Comparison of ENCODE assay signal across 22 mouse cellular contexts in genomic region chr12:72809798-72810197, GRCm38 (mm10). TPM values are rescaled to one million over a fixed set of nuclear protein-coding genes. Genes with fewer than 3 reads are reported as not detected.
DNase-seq lines count a peak whose midpoint lies in the region; ATAC-seq and TF ChIP-seq lines count a peak whose summit lies in the region.
"Had no signal": no experiment of that assay in that cellular context is flagged by ENCODE, and none has a peak within 500 bp of the region (broad histone marks: within the 10 kb centered on the region; RNA-seq: fewer than 3 reads in every experiment).

No protein-coding gene starts in this region.

- no peaks in the 10 kb centered on the region for H3K27me3 ChIP-seq in thymus, adult 2 months (ENCODE audit: control insufficient read depth, insufficient read depth, low read length)
- no peaks in the 10 kb centered on the region for H3K27me3 ChIP-seq in intestine, postnatal 0 days (replicated peaks; ENCODE audit: control insufficient read depth, insufficient read depth, low read length)
- H3K27me3 ChIP-seq in stomach, postnatal 0 days (ENCODE audit: control insufficient read depth, insufficient read depth, low read length), result no peaks in the 10 kb centered on the region
- H3K27me3 ChIP-seq: embryonic facial prominence, embryonic 12.5 days; forebrain, embryonic 13.5 days; liver, embryonic 15.5 days had no signal

- H3K36me3 ChIP-seq in thymus, adult 2 months (ENCODE audit: control insufficient read depth, insufficient read depth, low read length), result no peaks in the 10 kb centered on the region
- H3K36me3 ChIP-seq in intestine, postnatal 0 days (ENCODE audit: control insufficient read depth, insufficient read depth), result no peaks in the 10 kb centered on the region
- H3K36me3 ChIP-seq in stomach, postnatal 0 days (ENCODE audit: control insufficient read depth, insufficient read depth, low read length), result no peaks in the 10 kb centered on the region
- H3K36me3 ChIP-seq: embryonic facial prominence, embryonic 12.5 days; liver, embryonic 15.5 days had no signal

- no peaks in the 10 kb centered on the region for H3K9me3 ChIP-seq in intestine, postnatal 0 days (ENCODE audit: control insufficient read depth)
- no peaks in the 10 kb centered on the region for H3K9me3 ChIP-seq in stomach, postnatal 0 days (ENCODE audit: control insufficient read depth, low read length)
- H3K9me3 ChIP-seq: embryonic facial prominence, embryonic 12.5 days; forebrain, embryonic 13.5 days; liver, embryonic 15.5 days had no signal

- no peak overlapping the region for H3K4me2 ChIP-seq in intestine, postnatal 0 days (replicated peaks; ENCODE audit: low read depth)
- no peak overlapping the region for H3K4me2 ChIP-seq in stomach, postnatal 0 days (replicated peaks; ENCODE audit: low read depth)
- H3K4me2 ChIP-seq: embryonic facial prominence, embryonic 12.5 days; forebrain, embryonic 13.5 days; liver, embryonic 15.5 days had no signal

- no peak overlapping the region for H3K9ac ChIP-seq in intestine, postnatal 0 days (ENCODE audit: low read depth, low read length)
- H3K9ac ChIP-seq in stomach, postnatal 0 days (ENCODE audit: low read length), result no peak overlapping the region
- H3K9ac ChIP-seq: embryonic facial prominence, embryonic 12.5 days; forebrain, embryonic 13.5 days; liver, embryonic 15.5 days had no signal

- ATAC-seq in intestine, postnatal 0 days, result peak; percentile 76
- peak; percentile 89 for ATAC-seq in stomach, postnatal 0 days (ENCODE audit: low FRiP score, low TSS enrichment)
- ATAC-seq: forebrain, embryonic 13.5 days; hindbrain, postnatal 0 days; lung, postnatal 0 days; midbrain, embryonic 16.5 days had no signal

- no peak for TF ChIP-seq EP300 in stomach, postnatal 0 days (optimal IDR thresholded peaks at IDR 0.05)

- no peak for TF ChIP-seq CTCF in thymus, adult 2 months (IDR thresholded peaks at IDR 0.05; ENCODE audit: borderline replicate concordance, control insufficient read depth, extremely low read depth, insufficient read depth, low read length, poor library complexity)
- TF ChIP-seq CTCF in intestine, postnatal 0 days (IDR thresholded peaks at IDR 0.05; ENCODE audit: low read depth), result no peak
- TF ChIP-seq CTCF in stomach, postnatal 0 days (IDR thresholded peaks at IDR 0.05; ENCODE audit: low read depth), result no peak

- DNase-seq in thymus, adult 2 months, result peak; percentile 9
- DNase-seq in thymus, postnatal 0 days (ENCODE audit: low spot score), result no peak
- peak; percentile 55 for DNase-seq in T-cell, adult 2 months (ENCODE audit: low spot score)
- DNase-seq in stomach, postnatal 0 days (ENCODE audit: low spot score), result peak; percentile 50
- DNase-seq in embryo, embryonic 11 days, result no peak
- no peak for DNase-seq in layer of hippocampus, adult 9-11 months
- DNase-seq in urinary bladder, postnatal 25 days (ENCODE audit: low spot score), result no peak
- DNase-seq: cerebellum, adult 2 months; gastrocnemius, postnatal 10 days; heart, adult 2 months; heart, postnatal 4 days; kidney, adult 9 months; kidney, postnatal 25 days; right cerebral cortex, postnatal 25 days had no signal

- 70% methylated on average over 6 of the region's 6 CpGs for WGBS in thymus, adult 2 months
- 53% methylated on average over 6 of the region's 6 CpGs for WGBS in intestine, postnatal 0 days
- WGBS in stomach, postnatal 0 days, result 60% methylated on average over 6 of the region's 6 CpGs

- H3K27ac ChIP-seq in thymus, adult 2 months (ENCODE audit: control insufficient read depth, insufficient read depth, low read length), result no peak overlapping the region
- no peak overlapping the region for H3K27ac ChIP-seq in intestine, postnatal 0 days (ENCODE audit: low read depth, low read length)
- no peak overlapping the region for H3K27ac ChIP-seq in stomach, postnatal 0 days (replicated peaks)
- H3K27ac ChIP-seq: embryonic facial prominence, embryonic 12.5 days; forebrain, embryonic 13.5 days; heart, adult 2 months; hindbrain, postnatal 0 days; liver, embryonic 15.5 days had no signal

- H3K4me1 ChIP-seq in thymus, adult 2 months (replicated peaks; ENCODE audit: control insufficient read depth, insufficient read depth, low read length), result no peaks in the 10 kb centered on the region
- no peaks in the 10 kb centered on the region for H3K4me1 ChIP-seq in intestine, postnatal 0 days (replicated peaks; ENCODE audit: control insufficient read depth, insufficient read depth, low read length)
- no peaks in the 10 kb centered on the region for H3K4me1 ChIP-seq in stomach, postnatal 0 days (replicated peaks; ENCODE audit: control insufficient read depth, insufficient read depth)
- H3K4me1 ChIP-seq: embryonic facial prominence, embryonic 12.5 days; forebrain, embryonic 13.5 days; liver, embryonic 15.5 days had no signal

- no peak overlapping the region for H3K4me3 ChIP-seq in thymus, adult 2 months (ENCODE audit: control insufficient read depth, insufficient read depth, low read length)
- H3K4me3 ChIP-seq in intestine, postnatal 0 days (ENCODE audit: low read depth, low read length), result no peak overlapping the region
- no peak overlapping the region for H3K4me3 ChIP-seq in stomach, postnatal 0 days (ENCODE audit: low read depth, low read length)
- H3K4me3 ChIP-seq: embryonic facial prominence, embryonic 12.5 days; erythroblast, embryonic 14.5 days; forebrain, embryonic 13.5 days; heart, adult 2 months; liver, embryonic 15.5 days had no signal

- TF ChIP-seq POLR2A in thymus, adult 2 months (IDR thresholded peaks at IDR 0.05; ENCODE audit: control insufficient read depth, extremely low read depth, insufficient read depth, low read length, poor library complexity), result no peak

RNA-seq across cellular contexts. Expression of gene Ppm1a, which starts 52.5 kb away (rescaled TPM):
- polyA plus RNA-seq in thymus, adult 2 months (2012; rRNA removed), result 40.4 and 44.2 TPM in 2 replicates
- polyA plus RNA-seq in thymus, postnatal 0 days (2015; fragmentation: Nextera tagmentation; extraction: Ambion mirVana), result 43.6 and 50.2 TPM in 2 replicates
- 73.1 and 73.8 TPM in 2 replicates for polyA plus RNA-seq in intestine, postnatal 0 days (2015; fragmentation: Nextera tagmentation; extraction: Ambion mirVana)
- 51.2 and 55.0 TPM in 2 replicates for polyA plus RNA-seq in stomach, postnatal 0 days (2015; fragmentation: Nextera tagmentation; extraction: Ambion mirVana)

Comparison
In these comparisons a context has a peak if more than half of its experiments do, and no peak if none do; other contexts are left out.
1. DNase-seq: peak in thymus, adult 2 months (single experiment), T-cell, adult 2 months (single experiment) and stomach, postnatal 0 days (single experiment); none in thymus, postnatal 0 days (single experiment), embryo, embryonic 11 days (single experiment), layer of hippocampus, adult 9-11 months (single experiment) and urinary bladder, postnatal 25 days (single experiment).